Mouse (Mus musculus): ENCODE measurements around the gene Sptbn1.

Gene Sptbn1

DNA sequence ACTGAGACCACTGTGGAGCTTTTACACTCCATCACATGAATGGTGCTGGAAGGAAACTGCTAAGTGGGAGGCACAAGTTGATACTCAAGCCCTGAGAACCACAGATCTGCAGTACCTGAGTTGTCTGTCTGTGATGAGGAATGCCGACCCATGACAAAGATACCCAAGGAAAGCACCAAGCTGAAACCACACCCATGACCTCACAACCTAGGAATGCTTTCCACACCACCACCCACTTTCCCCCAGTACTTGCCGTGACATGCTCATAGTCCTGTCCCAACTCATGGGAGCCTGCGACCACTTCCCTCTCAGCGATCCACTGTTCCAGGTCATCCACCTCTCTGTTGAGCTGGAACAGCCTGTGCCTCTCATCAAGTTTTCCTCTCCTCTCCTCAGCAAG lies 149.9 kb downstream of the Sptbn1 start:
- no peak for DNase-seq

DNA sequence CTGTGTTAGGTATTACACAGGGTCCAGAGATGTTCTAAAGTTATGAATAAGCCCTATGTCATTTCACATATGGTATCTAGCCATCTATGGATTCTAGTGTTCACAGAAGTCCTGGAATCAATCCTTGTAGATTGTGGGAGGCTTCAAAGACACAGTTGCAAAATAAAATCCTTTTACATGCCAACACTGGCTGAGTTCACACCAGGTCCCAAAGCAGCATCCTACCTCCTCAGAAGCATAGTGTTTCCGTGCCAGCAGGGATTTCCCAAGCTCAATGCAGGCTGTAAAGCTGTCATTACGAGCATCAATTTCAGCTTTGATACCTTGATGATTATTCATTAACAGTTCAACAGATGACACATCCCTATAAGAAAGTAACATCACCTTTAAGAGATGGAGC lies 154.3 kb downstream of the Sptbn1 start:
- DNase-seq: no peak

GRCm38 (mm10) chr11:30110634-30111033 lies 157.3 kb downstream of the Sptbn1 start:
- DNase-seq: no peak

- no peak for DNase-seq
Measured at GRCm38 (mm10) chr11:30104177-30104576, 163.8 kb downstream of the Sptbn1 start.

DNA sequence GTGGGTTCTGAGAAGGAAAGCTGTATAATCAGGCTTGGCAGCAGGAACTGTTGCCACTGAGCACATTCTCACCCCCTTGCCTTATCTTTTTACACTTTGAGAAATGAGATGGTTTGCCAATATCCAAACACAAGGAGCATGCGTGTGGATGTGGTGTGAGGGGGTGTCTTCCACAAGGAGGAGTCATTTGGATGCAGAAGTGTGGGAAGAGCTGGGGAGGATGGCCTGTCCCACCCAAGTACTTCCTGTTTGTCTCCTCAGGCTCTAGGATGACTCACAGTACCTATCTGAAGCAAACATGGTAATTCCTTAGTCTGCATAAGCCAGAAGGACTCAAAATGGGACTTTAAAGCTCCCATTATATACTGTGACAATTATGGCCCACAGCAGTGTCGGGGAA lies 165.4 kb downstream of the Sptbn1 start:
- DNase-seq: no peak

GRCm38 (mm10) chr11:30101796-30102195 lies 166.2 kb downstream of the Sptbn1 start:
- no peak for DNase-seq

DNA sequence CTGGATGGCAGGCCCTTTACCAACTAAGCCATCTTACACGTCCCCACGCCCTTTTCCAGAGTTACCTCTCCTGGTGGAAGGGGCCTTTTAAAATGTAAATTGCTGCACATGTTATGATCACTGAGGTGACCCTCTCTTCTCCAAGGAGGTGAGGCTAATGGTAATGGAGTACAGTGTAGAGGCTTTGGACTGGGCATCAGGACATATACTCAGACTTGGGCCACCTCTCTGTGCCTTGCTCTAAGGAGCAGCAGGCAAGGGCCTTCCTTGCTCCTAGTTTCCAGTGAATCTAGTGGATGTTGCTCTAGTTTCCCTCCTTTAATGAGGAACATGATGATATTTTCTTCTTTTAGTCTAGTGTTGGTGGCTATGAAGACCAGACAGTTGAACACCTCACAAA lies 166.8 kb downstream of the Sptbn1 start:
- DNase-seq: no peak

DNA sequence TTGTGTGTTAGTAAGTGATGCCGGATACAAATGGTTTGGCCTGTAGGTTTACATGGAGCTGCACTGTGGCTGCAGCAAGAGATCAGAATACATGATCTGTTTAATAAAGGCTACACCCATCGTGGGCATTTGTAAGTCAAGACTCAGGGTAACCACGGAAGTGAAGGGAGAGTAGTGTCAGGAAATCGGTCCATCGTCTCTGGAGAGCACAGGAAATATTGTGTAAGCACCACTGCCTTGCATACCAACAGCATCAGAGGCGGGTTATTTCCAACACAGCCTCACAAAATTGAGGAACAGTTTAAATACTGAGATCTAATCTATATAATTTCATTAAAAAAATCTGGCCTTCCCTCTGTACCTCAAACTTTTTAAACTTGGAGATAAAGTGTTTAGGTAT lies 168.1 kb downstream of the Sptbn1 start:
- no peak for DNase-seq

DNA sequence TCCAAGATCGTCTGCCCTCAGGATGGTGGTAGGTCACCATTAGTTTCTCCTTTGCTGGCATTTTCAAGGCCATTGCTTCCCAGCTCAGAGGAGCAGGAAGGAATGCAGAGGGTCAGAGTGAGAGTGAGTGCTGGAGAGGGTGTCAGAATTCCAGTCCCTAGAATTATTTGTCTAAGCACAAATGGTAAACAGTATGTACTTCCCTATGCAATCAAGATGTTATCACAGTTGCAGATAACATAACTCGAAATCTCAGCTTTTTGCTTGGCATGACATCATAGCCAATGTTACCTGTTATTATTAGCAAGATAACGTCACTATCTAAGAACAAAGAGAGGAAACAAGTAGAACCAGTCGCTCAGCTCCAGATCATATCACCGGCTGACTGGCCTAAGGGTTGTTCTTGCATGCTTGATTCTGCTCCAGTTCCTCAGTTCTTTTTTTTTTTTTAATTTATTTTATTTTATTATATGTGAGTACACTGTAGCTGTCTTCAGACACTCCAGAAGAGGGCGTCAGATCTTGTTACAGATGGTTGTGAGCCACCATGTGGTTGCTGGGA lies 172.7 kb downstream of the Sptbn1 start:
- DNase-seq: no peak

DNA sequence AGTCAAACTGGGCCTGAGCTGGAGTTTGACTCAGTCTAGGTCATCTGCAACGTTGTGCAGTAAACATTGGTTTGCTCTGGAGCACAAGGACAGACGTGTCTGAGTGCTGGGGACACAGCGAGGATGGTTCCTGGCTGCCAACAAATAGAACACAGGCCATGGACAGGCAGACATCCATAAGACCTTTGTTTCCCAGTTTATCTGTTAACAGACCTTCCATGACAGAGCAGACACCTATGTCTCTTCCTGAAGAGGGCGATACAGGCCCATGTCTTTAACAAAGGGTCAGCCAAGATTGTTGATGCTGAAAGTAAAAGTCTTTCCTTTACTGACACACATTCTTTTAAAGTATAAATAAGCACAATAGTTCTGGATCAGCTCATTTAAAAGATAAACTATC lies 176.1 kb downstream of the Sptbn1 start:
- DNase-seq: peak in 1 of 2 experiments; percentile 15

DNA sequence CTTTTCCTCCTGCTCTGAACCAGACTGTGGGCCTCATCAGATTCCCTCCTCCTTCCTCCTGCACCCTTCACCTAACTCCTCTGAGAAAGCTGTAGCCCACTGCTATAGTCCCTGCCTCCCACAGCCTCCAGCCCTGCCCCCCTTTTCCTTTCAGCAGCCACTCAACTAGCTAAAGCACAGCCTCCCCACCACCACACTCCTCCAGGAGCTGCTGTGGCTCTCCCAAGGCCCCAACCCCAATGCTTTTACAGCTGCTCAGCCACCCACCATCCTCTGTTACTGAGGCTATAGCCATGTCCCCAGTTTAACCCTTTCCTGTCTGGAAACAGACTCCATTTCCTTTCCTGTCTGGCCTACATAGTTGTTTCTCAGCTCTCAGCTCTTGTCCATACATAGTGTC lies 182.9 kb downstream of the Sptbn1 start:
- no peak for DNase-seq

DNA sequence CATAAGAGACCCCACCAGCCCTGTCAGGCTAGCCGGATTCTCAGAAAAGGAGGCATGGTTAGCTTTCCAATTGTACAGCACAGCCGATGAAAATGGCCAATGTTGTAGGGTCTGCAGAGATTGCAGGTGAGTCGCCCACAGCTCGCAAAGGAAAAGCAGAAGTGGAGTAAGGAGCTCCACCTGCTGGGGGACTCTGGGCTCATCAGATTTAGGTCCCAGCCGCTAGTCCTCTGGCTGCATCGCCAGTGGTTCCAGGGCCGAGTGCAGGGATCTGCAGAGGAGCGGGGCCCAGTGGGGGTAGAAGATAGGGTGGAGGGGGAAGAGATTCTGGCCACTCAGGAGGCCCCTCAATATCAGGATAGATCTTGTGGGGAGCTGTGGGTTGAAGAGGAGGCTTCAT lies 210.7 kb downstream of the Sptbn1 start:
- DNase-seq: peak in 1 of 2 experiments; percentile 17

Measured in lung, postnatal 4 days (tissue).